Mouse (Mus musculus) midbrain, embryonic 16.5 days (tissue): Measurements from ENCODE around the gene Erc2. TPM values are rescaled to one million over a fixed set of nuclear protein-coding genes. Genes with fewer than 3 reads are reported as not detected.
A peak's percentile ranks its signal among the peaks of the same experiment; 100 is the strongest.

Experiments used
- ATAC-seq: fragments of 200-750 bp; cut with Nextera tagmentation; 2 replicates; pipeline ENCODE4 v1.8.0; 2017; ENCODE audit warnings: moderate TSS enrichment
- H3K27ac ChIP-seq: fragments of 300-500 bp; sonication (generic); 2 replicates; pipeline ENCODE4 v1.5.1; 2014; ENCODE audit warnings: mild to moderate bottlenecking, low read length, mixed read lengths
- H3K27me3 ChIP-seq: fragments of 300-500 bp; sonication (generic); 2 replicates; pipeline ENCODE4 v1.6.1; 2014; ENCODE audit warnings: low read depth, low read length, mixed read lengths; ENCODE audit not compliant: control insufficient read depth, insufficient read depth
- H3K36me3 ChIP-seq: fragments of 300-500 bp; sonication (generic); 2 replicates; pipeline ENCODE4 v1.6.1; 2014; ENCODE audit warnings: mild to moderate bottlenecking, low read length, moderate library complexity, mixed read lengths; ENCODE audit not compliant: control insufficient read depth, insufficient read depth
- H3K4me1 ChIP-seq: fragments of 300-500 bp; sonication (generic); 2 replicates; pipeline ENCODE4 v1.6.1; 2014; ENCODE audit warnings: mild to moderate bottlenecking, low read length, mixed read lengths; ENCODE audit not compliant: control insufficient read depth, insufficient read depth
- H3K4me2 ChIP-seq: fragments of 300-500 bp; sonication (generic); 2 replicates; pipeline ENCODE4 v1.6.1; 2014; ENCODE audit warnings: mild to moderate bottlenecking, low read length, mixed read lengths
- H3K4me3 ChIP-seq: fragments of 300-500 bp; sonication (generic); 2 replicates; pipeline ENCODE4 v1.5.1; 2014; ENCODE audit warnings: low read depth, mild to moderate bottlenecking, low read length, moderate library complexity, mixed read lengths
- H3K9ac ChIP-seq: fragments of 300-500 bp; sonication (generic); 2 replicates; pipeline ENCODE4 v1.6.1; 2014; ENCODE audit warnings: low read depth, low read length, mixed read lengths
- H3K9me3 ChIP-seq: fragments of 300-500 bp; sonication (generic); replicated peaks from 2 replicates; pipeline ENCODE4 v1.6.1; 2014; ENCODE audit warnings: mild to moderate bottlenecking, low read length, mixed read lengths; ENCODE audit not compliant: control insufficient read depth, poor library complexity, severe bottlenecking
- WGBS: fragments of 180-500 bp; shearing (Covaris S2); extraction: QIAGEN DNeasy Blood & Tissue Kit; methylation state at CpG from one replicate; pipeline ENCODE4 v1.1.7; 2014; 5-methylcytosine and 5-hydroxymethylcytosine counted together
- polyA plus RNA-seq: library from polyadenylated mRNA; unstranded; fragments of >200 nt; fragmentation: Nextera tagmentation; extraction: Ambion mirVana; gene quantifications from 2 replicates; pipeline ENCODE4 v1.2.1, GENCODE M21; 2015

Erc2 gene
- polyA plus RNA-seq, 1 experiment from 2014 or later, result 94.2 TPM

- H3K27me3 ChIP-seq, result no peaks in the 10 kb centered on the region
- peak overlapping the region; percentile 74 for H3K4me3 ChIP-seq
- no peak overlapping the region for H3K9ac ChIP-seq
- peak overlapping the region; percentile 69 for H3K4me2 ChIP-seq
- peak overlapping the region; percentile 91; the same call in 1 of the 2 replicates for H3K27ac ChIP-seq
- H3K9me3 ChIP-seq, result no peaks in the 10 kb centered on the region
- H3K36me3 ChIP-seq, result no peaks in the 10 kb centered on the region
- ATAC-seq, result no peak
- peaks cover 18% of the 10 kb centered on the region for H3K4me1 ChIP-seq
- 45% methylated on average over 8 of the region's 8 CpGs for WGBS
Observed at GRCm38 (mm10) chr14:27621576-27621975, 652 bp upstream of the Erc2 start.

DNA sequence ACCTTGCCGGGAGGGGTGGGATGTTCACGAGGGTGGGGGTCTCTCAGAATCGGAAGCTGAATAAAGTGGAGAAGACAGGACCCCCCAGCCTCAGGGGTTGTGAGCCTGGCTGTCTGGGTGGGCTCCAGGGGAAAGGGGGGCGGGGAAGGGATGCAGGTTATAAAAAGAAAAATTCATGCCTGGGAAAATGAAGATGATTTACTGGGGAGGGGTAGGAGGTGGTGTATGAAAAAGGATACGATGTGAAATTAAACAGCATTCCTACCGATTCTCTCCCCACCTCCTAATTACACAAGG, 643 bp downstream of the Erc2 start:
- H3K4me3 ChIP-seq, result peak overlapping the region; percentile 74
- H3K27ac ChIP-seq, result peak overlapping the region; percentile 91
- no peaks in the 10 kb centered on the region for H3K27me3 ChIP-seq
- no peaks in the 10 kb centered on the region for H3K36me3 ChIP-seq
- H3K4me1 ChIP-seq, result peaks cover 18% of the 10 kb centered on the region
- peak overlapping the region; percentile 86 for H3K9ac ChIP-seq
- under 1% methylated on average over 6 of the region's 6 CpGs for WGBS
- H3K4me2 ChIP-seq, result peak overlapping the region; percentile 69
- peak; percentile 36; the same call in 1 of the 2 replicates for ATAC-seq
- no peaks in the 10 kb centered on the region for H3K9me3 ChIP-seq

GRCm38 (mm10) chr14:27623368-27623767, 1.1 kb downstream of the Erc2 start:
- WGBS, result 4% methylated on average over 10 of the region's 10 CpGs
- H3K9me3 ChIP-seq, result no peaks in the 10 kb centered on the region
- peaks cover 18% of the 10 kb centered on the region for H3K4me1 ChIP-seq
- H3K4me2 ChIP-seq, result peak overlapping the region; percentile 69
- H3K9ac ChIP-seq, result peak overlapping the region; percentile 86
- no peaks in the 10 kb centered on the region for H3K27me3 ChIP-seq
- H3K4me3 ChIP-seq, result peak overlapping the region; percentile 74
- ATAC-seq, result peak; percentile 92
- no peaks in the 10 kb centered on the region for H3K36me3 ChIP-seq
- peak overlapping the region; percentile 91 for H3K27ac ChIP-seq

DNA sequence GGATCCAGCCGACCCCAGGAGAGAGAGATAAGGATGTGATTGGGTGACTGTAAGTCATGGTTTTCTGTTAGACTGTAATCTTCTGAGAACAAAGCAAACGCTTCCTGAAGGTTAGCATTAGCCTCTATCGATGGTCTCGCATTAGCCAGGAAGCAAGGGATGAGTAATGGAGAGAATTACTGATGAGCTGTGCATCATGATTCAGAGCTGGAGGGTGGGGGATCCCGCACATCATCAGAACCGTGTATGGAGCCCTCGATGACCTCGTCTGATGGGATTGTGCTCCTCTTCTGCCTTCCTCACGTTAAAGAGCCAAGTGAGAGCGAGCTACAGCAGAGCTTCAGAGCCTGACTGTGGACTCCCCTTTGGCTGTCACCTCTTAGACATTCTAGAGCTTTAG, 6.5 kb downstream of the Erc2 start:
- H3K9me3 ChIP-seq, result no peaks in the 10 kb centered on the region
- H3K4me3 ChIP-seq, result no peak overlapping the region
- 69% methylated on average over 10 of the region's 10 CpGs for WGBS
- H3K4me1 ChIP-seq, result peaks cover 37% of the 10 kb centered on the region
- no peaks in the 10 kb centered on the region for H3K27me3 ChIP-seq
- 0 out of 2 replicates have a peak, but pooled peaks cover 2% of the 10 kb centered on the region for H3K36me3 ChIP-seq
- no peak for ATAC-seq
- no peak overlapping the region for H3K4me2 ChIP-seq
- H3K9ac ChIP-seq, result no peak overlapping the region
- H3K27ac ChIP-seq, result no peak overlapping the region

DNA sequence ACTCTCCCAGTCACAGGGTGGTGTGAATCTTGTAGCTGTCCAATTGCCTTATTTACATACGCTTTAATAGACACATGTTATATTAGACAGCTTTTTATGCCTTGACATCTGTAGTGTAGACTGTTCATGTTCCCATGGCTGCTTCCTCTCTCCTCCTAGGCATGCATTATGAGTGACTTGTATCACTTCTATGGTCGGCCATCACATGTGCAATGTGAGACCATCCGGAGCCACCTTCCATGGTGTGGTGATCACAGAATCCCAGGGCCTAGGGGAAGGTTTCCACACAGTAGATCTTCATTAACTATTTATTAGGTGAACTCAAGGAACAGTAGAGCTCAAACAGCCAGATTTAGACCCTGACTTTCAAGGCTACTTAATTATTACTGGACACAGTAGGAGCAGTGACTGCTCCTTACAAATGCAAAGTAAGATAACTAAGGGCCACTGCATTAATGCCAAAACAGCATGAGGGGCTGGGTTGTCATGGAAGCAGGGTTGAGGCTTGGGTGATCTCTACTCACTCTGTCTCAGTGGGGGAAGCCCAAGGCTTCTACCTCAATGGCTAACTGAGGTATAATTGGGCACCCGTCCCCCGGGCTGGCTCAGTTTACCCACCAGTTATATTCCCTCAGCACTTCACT, 7.3 kb downstream of the Erc2 start:
- ATAC-seq, result peak; percentile 59; the same call in 1 of the 2 replicates
- Histone ChIP-seq H3K9me3 (no peaks in the 10 kb centered on the region), H3K27me3 (no peaks in the 10 kb centered on the region), H3K4me2 (no peak overlapping the region), H3K4me1 (peaks cover 31% of the 10 kb centered on the region), H3K36me3 (0 out of 2 replicates have a peak, but pooled peaks cover 2% of the 10 kb centered on the region), H3K9ac (no peak overlapping the region), H3K4me3 (no peak overlapping the region), H3K27ac (0 out of 2 replicates have a peak overlapping the region, but pooled peaks have one; percentile 5)
- WGBS, result 34% methylated on average over 5 of the region's 5 CpGs

GRCm38 (mm10) chr14:27630973-27631640, 8.9 kb downstream of the Erc2 start:
- H3K4me2 ChIP-seq, result no peak overlapping the region
- no peak for ATAC-seq
- H3K4me1 ChIP-seq, result peaks cover 23% of the 10 kb centered on the region

DNA sequence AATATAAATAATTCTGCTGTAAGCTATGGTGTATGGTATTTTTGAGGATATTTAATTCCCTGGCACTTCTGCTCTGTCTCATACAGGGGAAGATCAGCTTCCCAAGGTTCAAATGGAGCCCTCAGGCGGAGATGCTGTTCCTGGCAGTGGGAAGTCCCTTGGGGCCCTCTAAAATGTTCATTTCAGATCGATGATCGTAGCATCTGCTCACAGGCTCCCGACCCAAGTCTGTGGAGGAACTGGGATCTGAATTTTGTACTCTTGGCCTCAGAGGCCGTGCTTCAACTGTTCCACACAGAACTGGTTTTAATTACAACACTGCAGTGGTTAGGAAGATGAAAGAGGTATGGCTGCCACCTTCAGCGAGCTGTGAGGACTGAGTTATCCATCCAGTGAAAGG, 12.5 kb downstream of the Erc2 start:
- Histone ChIP-seq H3K27ac (no peak overlapping the region), H3K9me3 (no peaks in the 10 kb centered on the region), H3K4me1 (peaks cover 19% of the 10 kb centered on the region), H3K36me3 (no peaks in the 10 kb centered on the region), H3K27me3 (no peaks in the 10 kb centered on the region), H3K4me2 (no peak overlapping the region), H3K4me3 (no peak overlapping the region), H3K9ac (no peak overlapping the region)
- WGBS, result 70% methylated on average over 6 of the region's 6 CpGs
- no peak for ATAC-seq

More at GRCm38 (mm10) chr14:27630973-27631640, 8.9 kb downstream of the Erc2 start:
- H3K27ac ChIP-seq, result no peak overlapping the region
- H3K4me3 ChIP-seq, result no peak overlapping the region
- H3K27me3 ChIP-seq, result no peaks in the 10 kb centered on the region
- H3K36me3 ChIP-seq, result 0 out of 2 replicates have a peak, but pooled peaks cover 2% of the 10 kb centered on the region
- H3K9ac ChIP-seq, result no peak overlapping the region
- 74% methylated on average over 9 of the region's 9 CpGs for WGBS
- H3K9me3 ChIP-seq, result no peaks in the 10 kb centered on the region

- H3K9me3 ChIP-seq, result no peaks in the 10 kb centered on the region
- H3K27ac ChIP-seq, result no peak overlapping the region
- no peak overlapping the region for H3K9ac ChIP-seq
- no peak for ATAC-seq
- no peaks in the 10 kb centered on the region for H3K27me3 ChIP-seq
- H3K4me3 ChIP-seq, result no peak overlapping the region
- peaks cover 6% of the 10 kb centered on the region; the same call in 1 of the 2 replicates for H3K4me1 ChIP-seq
- H3K36me3 ChIP-seq, result no peaks in the 10 kb centered on the region
- WGBS, result 87% methylated on average over 2 of the region's 2 CpGs
- H3K4me2 ChIP-seq, result no peak overlapping the region
Observed at GRCm38 (mm10) chr14:27636556-27636955, 14.3 kb downstream of the Erc2 start.

DNA sequence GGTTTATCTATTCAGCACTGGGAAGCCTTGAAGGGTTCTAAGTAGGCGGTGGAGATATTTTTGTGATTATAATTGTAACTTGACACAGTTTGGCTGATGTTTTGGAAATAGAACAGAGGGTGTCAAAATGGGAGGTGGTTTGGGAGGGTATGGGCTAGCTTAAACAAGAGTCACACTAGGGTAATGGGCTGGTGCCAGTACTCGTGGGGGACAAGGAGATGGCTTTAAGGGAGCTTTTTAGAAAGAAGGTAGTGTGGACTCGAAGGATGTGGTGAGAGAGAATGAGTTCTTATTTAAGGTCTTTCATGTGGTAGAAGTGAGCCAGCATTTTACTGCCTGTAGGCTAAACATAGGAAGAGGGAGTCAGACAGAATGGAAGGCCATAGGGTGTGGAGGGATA, 19.2 kb downstream of the Erc2 start:
- Histone ChIP-seq H3K36me3 (0 out of 2 replicates have a peak, but pooled peaks cover 2% of the 10 kb centered on the region), H3K27ac (no peak overlapping the region), H3K9me3 (no peaks in the 10 kb centered on the region), H3K4me2 (no peak overlapping the region), H3K4me1 (peaks cover 7% of the 10 kb centered on the region), H3K27me3 (no peaks in the 10 kb centered on the region), H3K4me3 (no peak overlapping the region), H3K9ac (no peak overlapping the region)
- no peak for ATAC-seq
- WGBS, result 84% methylated on average over 3 of the region's 3 CpGs
